Mouse (Mus musculus) ES-Bruce4 (cell line): Measurements from ENCODE around the gene Ebp.

ENCODE experiments used
- CTCF ChIP-seq: IDR thresholded peaks from one replicate; pipeline ENCODE4 v1.8.1; 2011; ENCODE audit warnings: low read depth, low read length
- EP300 ChIP-seq: IDR thresholded peaks from 2 replicates; pipeline ENCODE4 v1.6.1; 2011; ENCODE audit warnings: low read depth, low read length; ENCODE audit not compliant: insufficient read depth
- POLR2A ChIP-seq: IDR thresholded peaks from one replicate; pipeline ENCODE4 v1.8.1; 2011; ENCODE audit warnings: low read length; ENCODE audit not compliant: insufficient read depth

- TF ChIP-seq POLR2A (no peak), CTCF (no peak), EP300 (no peak)
Measured at GRCm38 (mm10) chrX:8203105-8203504, 9.8 kb upstream of the Ebp start.
